Mouse (Mus musculus): ENCODE data around the gene Anxa9. TPM values are rescaled to one million over a fixed set of nuclear protein-coding genes. Genes with fewer than 3 reads are reported as not detected.

The Anxa9 gene
- polyA plus RNA-seq, 2 experiments = 4.7 TPM

DNA sequence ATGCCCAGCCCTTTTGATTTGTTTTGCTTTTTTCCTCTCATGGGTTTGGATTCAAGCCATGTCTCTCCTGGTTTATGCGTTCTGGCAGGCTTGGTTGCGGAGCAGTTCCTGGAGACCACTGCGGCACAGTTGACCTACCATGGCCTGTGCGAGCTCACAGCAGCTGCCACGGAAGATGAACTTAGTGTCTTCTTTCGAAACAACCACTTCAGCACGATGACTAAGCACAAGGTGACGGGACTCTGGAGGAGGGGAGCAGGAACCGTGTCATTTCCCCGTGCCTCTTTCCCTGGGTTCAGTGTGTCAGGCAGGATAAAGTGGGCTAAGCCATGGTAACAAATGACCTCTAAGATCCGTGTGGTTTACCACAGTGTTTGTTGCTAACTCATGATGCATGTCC is 13.4 kb downstream of the Anxa9 start:
- H3K27me3 ChIP-seq (ENCODE audit: control insufficient read depth, insufficient read depth, low read length) = no peaks in the 10 kb centered on the region
- ATAC-seq (ENCODE audit: low FRiP score, low read depth) (no peak), DNase-seq (ENCODE audit: low spot score) (no peak)
- TF ChIP-seq POLR2A (IDR thresholded peaks at IDR 0.05; ENCODE audit: borderline replicate concordance, extremely low read depth, insufficient read depth, insufficient read length) = no peak
- H3K4me3 ChIP-seq (replicated peaks; ENCODE audit: low read length) = no peak overlapping the region
- no peaks in the 10 kb centered on the region for H3K4me1 ChIP-seq (ENCODE audit: control insufficient read depth, insufficient read depth, low read length)
- no peak overlapping the region for H3K27ac ChIP-seq (replicated peaks; ENCODE audit: low read depth, low read length)
- whole genome bisulfite sequencing = 75% methylated on average over 11 of the region's 11 CpGs
- H3K36me3 ChIP-seq (ENCODE audit: control insufficient read depth, insufficient read depth, low read length) = peaks cover 77% of the 10 kb centered on the region
- no peaks in the 10 kb centered on the region for H3K9me3 ChIP-seq (ENCODE audit: control insufficient read depth, low read length)
- no peak overlapping the region for H3K4me2 ChIP-seq (replicated peaks; ENCODE audit: low read depth, low read length, severe bottlenecking)
- H3K9ac ChIP-seq (ENCODE audit: low read depth, low read length, severe bottlenecking) = no peak overlapping the region

DNA sequence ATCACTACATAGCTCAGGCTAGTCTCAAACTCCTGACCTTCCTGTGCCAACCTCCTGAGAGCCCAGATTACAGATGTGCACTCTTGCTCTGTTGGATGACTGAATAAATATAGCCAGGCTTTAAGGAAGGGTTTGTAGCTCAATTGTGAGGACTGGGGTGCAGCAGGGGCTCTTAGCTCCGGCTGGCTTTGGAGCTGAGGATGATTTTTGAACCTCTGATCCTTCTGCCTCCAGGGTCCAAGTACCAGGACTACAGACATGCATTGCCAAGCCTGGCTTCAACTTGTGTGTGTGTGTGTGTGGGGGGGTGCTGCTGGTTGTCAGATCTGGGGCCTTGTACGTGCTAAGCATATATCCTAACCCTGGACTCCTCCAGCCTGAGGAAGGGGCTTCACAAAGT is 14.1 kb downstream of the Anxa9 start:
- no peak for TF ChIP-seq POLR2A (IDR thresholded peaks at IDR 0.05; ENCODE audit: borderline replicate concordance, extremely low read depth, insufficient read depth, insufficient read length)
- DNase-seq (ENCODE audit: low spot score) (no peak), ATAC-seq (ENCODE audit: low FRiP score, low read depth) (no peak)
- peaks cover 83% of the 10 kb centered on the region for H3K36me3 ChIP-seq (ENCODE audit: control insufficient read depth, insufficient read depth, low read length)
- no peak overlapping the region for H3K4me3 ChIP-seq (replicated peaks; ENCODE audit: low read length)
- 80% methylated on average over 2 of the region's 2 CpGs for WGBS
- H3K4me1 ChIP-seq (ENCODE audit: control insufficient read depth, insufficient read depth, low read length) = no peaks in the 10 kb centered on the region
- H3K27ac ChIP-seq (replicated peaks; ENCODE audit: low read depth, low read length) = no peak overlapping the region
- H3K9ac ChIP-seq (ENCODE audit: low read depth, low read length, severe bottlenecking) = no peak overlapping the region
- H3K27me3 ChIP-seq (ENCODE audit: control insufficient read depth, insufficient read depth, low read length) = no peaks in the 10 kb centered on the region
- H3K4me2 ChIP-seq (replicated peaks; ENCODE audit: low read depth, low read length, severe bottlenecking) = no peak overlapping the region
- no peaks in the 10 kb centered on the region for H3K9me3 ChIP-seq (ENCODE audit: control insufficient read depth, low read length)

DNA sequence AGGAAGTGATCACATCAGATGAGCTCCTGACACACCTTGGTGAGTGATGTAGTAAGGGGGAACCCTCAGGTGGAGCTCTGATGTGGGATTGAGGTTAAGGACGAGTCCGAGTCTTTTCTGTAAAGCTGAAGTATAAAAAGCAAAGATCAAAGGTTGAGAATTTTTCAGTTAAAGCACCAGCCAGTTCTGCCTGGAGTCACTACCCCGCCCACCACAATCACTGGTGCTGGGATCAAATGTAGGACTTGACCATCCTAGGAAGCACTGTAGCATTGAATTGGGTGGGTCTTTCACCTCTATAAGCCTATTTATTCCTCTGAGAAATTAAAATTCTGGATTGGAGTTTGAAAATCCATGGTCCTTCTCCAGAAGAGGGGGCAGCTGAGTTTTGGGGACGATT is 15.9 kb downstream of the Anxa9 start:
- WGBS = 81% methylated on average over 4 of the region's 4 CpGs
- DNase-seq (ENCODE audit: low spot score) (no peak), ATAC-seq (ENCODE audit: low FRiP score, low read depth) (no peak)
- Histone ChIP-seq H3K9ac (ENCODE audit: low read depth, low read length, severe bottlenecking) (no peak overlapping the region), H3K27ac (replicated peaks; ENCODE audit: low read depth, low read length) (no peak overlapping the region), H3K27me3 (ENCODE audit: control insufficient read depth, insufficient read depth, low read length) (no peaks in the 10 kb centered on the region), H3K9me3 (ENCODE audit: control insufficient read depth, low read length) (no peaks in the 10 kb centered on the region), H3K4me3 (replicated peaks; ENCODE audit: low read length) (no peak overlapping the region), H3K4me1 (ENCODE audit: control insufficient read depth, insufficient read depth, low read length) (no peaks in the 10 kb centered on the region), H3K36me3 (ENCODE audit: control insufficient read depth, insufficient read depth, low read length) (peaks cover 81% of the 10 kb centered on the region), H3K4me2 (replicated peaks; ENCODE audit: low read depth, low read length, severe bottlenecking) (no peak overlapping the region)
- TF ChIP-seq POLR2A (IDR thresholded peaks at IDR 0.05; ENCODE audit: borderline replicate concordance, extremely low read depth, insufficient read depth, insufficient read length) = no peak

DNA sequence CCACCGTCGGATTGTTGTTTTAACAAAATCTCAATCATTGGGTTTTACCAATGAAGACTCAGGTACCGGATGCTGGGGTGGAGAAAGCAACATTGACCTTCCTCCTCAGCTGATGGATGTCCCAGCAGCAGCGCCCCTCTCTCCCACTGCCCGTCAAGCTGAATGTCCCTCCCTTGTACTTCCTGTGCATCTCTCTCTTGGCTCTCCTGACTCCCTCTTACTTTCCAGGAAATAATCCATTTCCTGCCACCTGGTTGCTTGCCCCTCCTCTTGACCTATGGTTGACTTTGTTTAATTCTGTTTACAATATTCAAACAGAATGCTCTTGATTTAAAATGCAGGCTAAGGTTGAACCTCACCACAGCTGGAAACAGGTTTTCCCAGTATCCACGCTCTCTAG is 16.8 kb downstream of the Anxa9 start:
- ATAC-seq (ENCODE audit: low FRiP score, low read depth) = no peak
- H3K27ac ChIP-seq (replicated peaks; ENCODE audit: low read depth, low read length) = no peak overlapping the region
- no peak overlapping the region for H3K4me3 ChIP-seq (replicated peaks; ENCODE audit: low read length)
- no peaks in the 10 kb centered on the region for H3K27me3 ChIP-seq (ENCODE audit: control insufficient read depth, insufficient read depth, low read length)
- WGBS = 76% methylated on average over 6 of the region's 6 CpGs
- H3K9ac ChIP-seq (ENCODE audit: low read depth, low read length, severe bottlenecking) = no peak overlapping the region
- no peaks in the 10 kb centered on the region for H3K9me3 ChIP-seq (ENCODE audit: control insufficient read depth, low read length)
- no peak overlapping the region for H3K4me2 ChIP-seq (replicated peaks; ENCODE audit: low read depth, low read length, severe bottlenecking)
- DNase-seq (ENCODE audit: low spot score) = no peak
- H3K36me3 ChIP-seq (ENCODE audit: control insufficient read depth, insufficient read depth, low read length) = peaks cover 74% of the 10 kb centered on the region
- H3K4me1 ChIP-seq (ENCODE audit: control insufficient read depth, insufficient read depth, low read length) = no peaks in the 10 kb centered on the region
- TF ChIP-seq POLR2A (IDR thresholded peaks at IDR 0.05; ENCODE audit: borderline replicate concordance, extremely low read depth, insufficient read depth, insufficient read length) = no peak

DNA sequence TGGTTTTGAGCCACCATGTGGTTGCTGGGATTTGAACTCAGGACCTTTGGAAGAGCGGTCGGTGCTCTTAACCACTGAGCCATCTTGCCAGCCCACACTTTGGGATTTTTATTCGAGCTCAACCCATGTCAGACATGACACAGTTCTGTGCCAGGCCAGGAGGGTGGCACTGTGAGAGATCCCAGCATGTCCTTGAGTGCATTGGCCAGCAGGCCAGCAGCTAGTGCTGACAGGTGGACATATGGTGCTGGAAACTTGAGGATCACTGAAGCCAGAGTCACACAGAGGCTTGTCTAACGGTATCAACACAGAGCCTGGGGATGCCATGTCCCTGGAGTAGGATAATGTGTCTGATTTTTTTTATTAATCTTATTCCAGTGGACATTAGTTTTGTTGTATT is 17.6 kb downstream of the Anxa9 start:
- no peaks in the 10 kb centered on the region for H3K9me3 ChIP-seq (ENCODE audit: control insufficient read depth, low read length)
- 91% methylated on average over 4 of the region's 4 CpGs for WGBS
- no peak overlapping the region for H3K9ac ChIP-seq (ENCODE audit: low read depth, low read length, severe bottlenecking)
- ATAC-seq (ENCODE audit: low FRiP score, low read depth) (no peak), DNase-seq (ENCODE audit: low spot score) (no peak)
- no peak for TF ChIP-seq POLR2A (IDR thresholded peaks at IDR 0.05; ENCODE audit: borderline replicate concordance, extremely low read depth, insufficient read depth, insufficient read length)
- peaks cover 68% of the 10 kb centered on the region for H3K36me3 ChIP-seq (ENCODE audit: control insufficient read depth, insufficient read depth, low read length)
- H3K4me2 ChIP-seq (replicated peaks; ENCODE audit: low read depth, low read length, severe bottlenecking) = no peak overlapping the region
- H3K27ac ChIP-seq (replicated peaks; ENCODE audit: low read depth, low read length) = no peak overlapping the region
- no peaks in the 10 kb centered on the region for H3K27me3 ChIP-seq (ENCODE audit: control insufficient read depth, insufficient read depth, low read length)
- H3K4me1 ChIP-seq (ENCODE audit: control insufficient read depth, insufficient read depth, low read length) = peaks cover 1% of the 10 kb centered on the region
- H3K4me3 ChIP-seq (replicated peaks; ENCODE audit: low read length) = no peak overlapping the region

DNA sequence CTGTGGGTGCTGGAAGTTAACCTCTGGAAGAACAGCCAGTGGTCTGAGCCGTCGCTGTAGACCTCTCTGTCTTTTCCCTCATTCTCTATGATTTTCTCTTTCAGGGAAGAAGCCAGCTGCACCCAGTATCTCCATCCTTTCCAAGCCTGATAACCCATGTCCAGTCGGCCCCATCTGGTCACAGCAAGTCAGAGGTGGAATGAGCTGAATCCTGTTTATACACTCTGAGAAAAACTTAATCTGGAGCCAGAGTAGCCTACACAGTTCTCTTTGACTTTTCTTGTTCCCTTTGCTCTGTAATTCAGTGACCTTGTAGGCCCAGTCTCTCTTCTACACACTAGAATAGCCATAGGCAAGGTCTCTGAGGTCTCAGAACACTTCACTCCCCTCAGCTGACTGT is 19.4 kb downstream of the Anxa9 start:
- Histone ChIP-seq H3K9ac (ENCODE audit: low read depth, low read length, severe bottlenecking) (no peak overlapping the region), H3K36me3 (ENCODE audit: control insufficient read depth, insufficient read depth, low read length) (peaks cover 49% of the 10 kb centered on the region)
- ATAC-seq (ENCODE audit: low FRiP score, low read depth) = no peak

More for the DNA sequence above, 19.4 kb downstream of the Anxa9 start:
- H3K9me3 ChIP-seq (ENCODE audit: control insufficient read depth, low read length) = no peaks in the 10 kb centered on the region
- H3K27me3 ChIP-seq (ENCODE audit: control insufficient read depth, insufficient read depth, low read length) = no peaks in the 10 kb centered on the region
- no peak overlapping the region for H3K27ac ChIP-seq (replicated peaks; ENCODE audit: low read depth, low read length)
- no peak overlapping the region for H3K4me3 ChIP-seq (replicated peaks; ENCODE audit: low read length)
- peaks cover 9% of the 10 kb centered on the region for H3K4me1 ChIP-seq (ENCODE audit: control insufficient read depth, insufficient read depth, low read length)
- 96% methylated on average over 3 of the region's 3 CpGs for WGBS
- DNase-seq (ENCODE audit: low spot score) = no peak
- no peak for TF ChIP-seq POLR2A (IDR thresholded peaks at IDR 0.05; ENCODE audit: borderline replicate concordance, extremely low read depth, insufficient read depth, insufficient read length)
- H3K4me2 ChIP-seq (replicated peaks; ENCODE audit: low read depth, low read length, severe bottlenecking) = no peak overlapping the region
